In genomic region chr2:28064339-28065080, GRCm38 (mm10) we compare ENCODE assay signal across 22 mouse cellular contexts. TPM values are rescaled to one million over a fixed set of nuclear protein-coding genes. Genes with fewer than 3 reads are reported as not detected.
DNase-seq lines count a peak whose midpoint lies in the region; ATAC-seq and TF ChIP-seq lines count a peak whose summit lies in the region.
"Had no signal": no experiment of that assay in that cellular context is flagged by ENCODE, and none has a peak within 500 bp of the region (broad histone marks: within the 10 kb centered on the region; RNA-seq: fewer than 3 reads in every experiment).

No protein-coding gene starts in this region.

- peaks cover 8% of the 10 kb centered on the region; the same call in 1 of the 2 replicates for H3K4me1 ChIP-seq in heart, embryonic 12.5 days (replicated peaks)
- H3K4me1 ChIP-seq in bone marrow, adult 2 months (ENCODE audit: control insufficient read depth, insufficient read depth, low read length): peaks cover 4% of the 10 kb centered on the region; the same call in 1 of the 2 replicates
- H3K4me1 ChIP-seq in liver, embryonic 11.5 days (replicated peaks; ENCODE audit: control insufficient read depth, insufficient read depth, low read length): peaks cover 8% of the 10 kb centered on the region
- H3K4me1 ChIP-seq in stomach, embryonic 15.5 days: peaks cover 4% of the 10 kb centered on the region; the same call in 1 of the 2 replicates
- H3K4me1 ChIP-seq in kidney, embryonic 14.5 days (ENCODE audit: control insufficient read depth, insufficient read depth, low read length): no peaks in the 10 kb centered on the region

- 0 out of 2 replicates have a peak, but pooled peaks cover 5% of the 10 kb centered on the region for H3K27me3 ChIP-seq in heart, embryonic 12.5 days (replicated peaks)
- no peaks in the 10 kb centered on the region for H3K27me3 ChIP-seq in liver, embryonic 11.5 days (replicated peaks; ENCODE audit: control insufficient read depth, insufficient read depth, low read length)
- no peaks in the 10 kb centered on the region for H3K27me3 ChIP-seq in stomach, embryonic 15.5 days (replicated peaks)
- no peaks in the 10 kb centered on the region for H3K27me3 ChIP-seq in kidney, embryonic 14.5 days (ENCODE audit: control insufficient read depth, insufficient read depth, low read length)
- H3K27me3 ChIP-seq: embryonic facial prominence, embryonic 13.5 days; forebrain, embryonic 13.5 days; limb, embryonic 13.5 days had no signal

- H3K4me2 ChIP-seq in heart, embryonic 12.5 days: no peak overlapping the region
- H3K4me2 ChIP-seq in liver, embryonic 11.5 days: peak overlapping the region; percentile 10; the same call in 1 of the 2 replicates
- H3K4me2 ChIP-seq in stomach, embryonic 15.5 days: no peak overlapping the region
- H3K4me2 ChIP-seq in kidney, embryonic 14.5 days (replicated peaks; ENCODE audit: low read depth, low read length): no peak overlapping the region
- H3K4me2 ChIP-seq: embryonic facial prominence, embryonic 13.5 days; forebrain, embryonic 13.5 days; limb, embryonic 13.5 days; midbrain, embryonic 11.5 days had no signal

- H3K9ac ChIP-seq in heart, embryonic 12.5 days: no peak overlapping the region
- peak overlapping the region; percentile 52 for H3K9ac ChIP-seq in liver, embryonic 11.5 days (ENCODE audit: low read depth, low read length)
- H3K9ac ChIP-seq in stomach, embryonic 15.5 days: no peak overlapping the region
- H3K9ac ChIP-seq in kidney, embryonic 14.5 days (ENCODE audit: low read depth, low read length): no peak overlapping the region
- H3K9ac ChIP-seq: embryonic facial prominence, embryonic 13.5 days; forebrain, embryonic 13.5 days; limb, embryonic 13.5 days had no signal

- H3K36me3 ChIP-seq in heart, embryonic 12.5 days: no peaks in the 10 kb centered on the region
- H3K36me3 ChIP-seq in liver, embryonic 11.5 days (ENCODE audit: control insufficient read depth, insufficient read depth, low read length): no peaks in the 10 kb centered on the region
- H3K36me3 ChIP-seq in stomach, embryonic 15.5 days: no peaks in the 10 kb centered on the region
- no peaks in the 10 kb centered on the region for H3K36me3 ChIP-seq in kidney, embryonic 14.5 days (ENCODE audit: control insufficient read depth, insufficient read depth, low read length)
- H3K36me3 ChIP-seq: embryonic facial prominence, embryonic 13.5 days; limb, embryonic 13.5 days had no signal

- peak; percentile 80 for ATAC-seq in heart, embryonic 12.5 days (ENCODE audit: insufficient number of reproducible peaks, low FRiP score)
- ATAC-seq in liver, embryonic 11.5 days (replicated peaks; ENCODE audit: low FRiP score): peak; percentile 89
- peak; percentile 82; the same call in 1 of the 2 replicates for ATAC-seq in stomach, embryonic 15.5 days (ENCODE audit: insufficient read depth, low FRiP score, low read depth)
- ATAC-seq in kidney, embryonic 14.5 days (ENCODE audit: low FRiP score, low TSS enrichment): no peak
- ATAC-seq: forebrain, embryonic 13.5 days; hindbrain, embryonic 16.5 days had no signal

- H3K4me3 ChIP-seq in heart, embryonic 12.5 days: no peak overlapping the region
- no peak overlapping the region for H3K4me3 ChIP-seq in bone marrow, adult 2 months (replicated peaks; ENCODE audit: control insufficient read depth, low read depth, low read length)
- H3K4me3 ChIP-seq in liver, embryonic 11.5 days (ENCODE audit: low read depth, low read length): no peak overlapping the region
- no peak overlapping the region for H3K4me3 ChIP-seq in stomach, embryonic 15.5 days (replicated peaks)
- no peak overlapping the region for H3K4me3 ChIP-seq in kidney, embryonic 14.5 days (ENCODE audit: low read length)
- H3K4me3 ChIP-seq: embryonic facial prominence, embryonic 13.5 days; forebrain, embryonic 13.5 days; limb, embryonic 13.5 days had no signal

- no peak for TF ChIP-seq CTCF in bone marrow, adult 2 months (IDR thresholded peaks at IDR 0.05; ENCODE audit: control insufficient read depth, insufficient read depth, low read length)

- H3K9me3 ChIP-seq in heart, embryonic 12.5 days (replicated peaks): no peaks in the 10 kb centered on the region
- H3K9me3 ChIP-seq in liver, embryonic 11.5 days (ENCODE audit: control insufficient read depth, low read length): no peaks in the 10 kb centered on the region
- H3K9me3 ChIP-seq in stomach, embryonic 15.5 days: no peaks in the 10 kb centered on the region
- H3K9me3 ChIP-seq in kidney, embryonic 14.5 days (ENCODE audit: control insufficient read depth, low read length): no peaks in the 10 kb centered on the region
- H3K9me3 ChIP-seq: embryonic facial prominence, embryonic 13.5 days; forebrain, embryonic 13.5 days; limb, embryonic 13.5 days had no signal

- H3K27ac ChIP-seq in heart, embryonic 12.5 days (ENCODE audit: poor library complexity, severe bottlenecking): peak overlapping the region; percentile 49; the same call in 1 of the 2 replicates
- peak overlapping the region; percentile 75 for H3K27ac ChIP-seq in bone marrow, adult 2 months (ENCODE audit: control insufficient read depth, insufficient read depth, low read depth, low read length, poor library complexity)
- H3K27ac ChIP-seq in liver, embryonic 11.5 days (ENCODE audit: low read depth, low read length): peak overlapping the region; percentile 90
- H3K27ac ChIP-seq in stomach, embryonic 15.5 days: no peak overlapping the region
- H3K27ac ChIP-seq in kidney, embryonic 14.5 days (ENCODE audit: low read depth, low read length): no peak overlapping the region
- H3K27ac ChIP-seq: embryonic facial prominence, embryonic 13.5 days; forebrain, embryonic 13.5 days; limb, embryonic 13.5 days had no signal

- no peak for TF ChIP-seq POLR2A in bone marrow, adult 2 months (IDR thresholded peaks at IDR 0.05; ENCODE audit: borderline replicate concordance, control insufficient read depth, low read depth, low read length)

- 61% methylated on average over 7 of the region's 7 CpGs for WGBS in heart, embryonic 12.5 days
- WGBS in bone marrow, adult 2 months: 45% methylated on average over 7 of the region's 7 CpGs
- 42% methylated on average over 7 of the region's 7 CpGs for WGBS in liver, embryonic 11.5 days
- 55% methylated on average over 7 of the region's 7 CpGs for WGBS in stomach, embryonic 15.5 days
- 79% methylated on average over 7 of the region's 7 CpGs for WGBS in kidney, embryonic 14.5 days

- DNase-seq in heart, adult 11 months: no peak
- peak; percentile 47 for DNase-seq in liver, embryonic 11.5 days (ENCODE audit: low spot score)
- no peak for DNase-seq in lung, postnatal 14 days
- no peak for DNase-seq in lung, adult 18-20 months
- DNase-seq: adrenal gland, postnatal 10 days; cerebellum, postnatal 25 days; heart, postnatal 14 days; kidney, adult 9 months; lung, postnatal 10 days; thymus, postnatal 25 days had no signal

RNA-seq across cellular contexts. Expression of gene Fcnb, which starts 20.2 kb away (rescaled TPM):
- polyA plus RNA-seq in heart, embryonic 12.5 days (2016; fragmentation: Nextera tagmentation; extraction: Ambion mirVana): 0.33 TPM in 1 of 2 replicates, not detected in the other
- 79.1 and 132 TPM in 2 replicates for polyA plus RNA-seq in bone marrow, adult 2 months (2011; ENCODE audit: insufficient read depth, insufficient read length, low replicate concordance, missing spikeins)
- 4.1 and 5.6 TPM in 2 replicates for polyA plus RNA-seq in liver, embryonic 11.5 days (2014; fragmentation: Nextera tagmentation; extraction: Ambion mirVana)
- polyA plus RNA-seq in stomach, embryonic 15.5 days (2015; fragmentation: Nextera tagmentation; extraction: Ambion mirVana): 2.4 and 3.3 TPM in 2 replicates
- not detected in 2 replicates for polyA plus RNA-seq in kidney, embryonic 14.5 days (2014; fragmentation: Nextera tagmentation; extraction: Ambion mirVana)
- polyA plus RNA-seq: embryonic facial prominence, embryonic 13.5 days; forebrain, embryonic 13.5 days; gonadal fat pad, adult 2 months; hindbrain, embryonic 16.5 days; large intestine, adult 2 months; limb, embryonic 13.5 days; neural tube, embryonic 14.5 days had no signal

Comparison
In these comparisons a context has a peak if more than half of its experiments do, and no peak if none do; other contexts are left out.
1. H3K27ac ChIP-seq: peak in heart, embryonic 12.5 days (single experiment), bone marrow, adult 2 months (single experiment) and liver, embryonic 11.5 days (single experiment); none in stomach, embryonic 15.5 days (single experiment) and kidney, embryonic 14.5 days (single experiment).
2. RNA of gene Fcnb, which starts 20.2 kb away (polyA plus RNA-seq): 79.1 to 132 TPM in bone marrow, adult 2 months; 4.1 to 5.6 TPM in liver, embryonic 11.5 days, 2.4 to 3.3 TPM in stomach, embryonic 15.5 days, 0.33 TPM in heart, embryonic 12.5 days and not detected in kidney, embryonic 14.5 days; every median in the first group is over 10 times any median in the second.